Mouse (Mus musculus): ENCODE results near the gene Zfhx3.
"Not testable (repeated sequence)": the region's sequence is repeated elsewhere in the genome, so short reads cannot be mapped to it uniquely, and the experiment has no call there.

Zfhx3 gene

DNA sequence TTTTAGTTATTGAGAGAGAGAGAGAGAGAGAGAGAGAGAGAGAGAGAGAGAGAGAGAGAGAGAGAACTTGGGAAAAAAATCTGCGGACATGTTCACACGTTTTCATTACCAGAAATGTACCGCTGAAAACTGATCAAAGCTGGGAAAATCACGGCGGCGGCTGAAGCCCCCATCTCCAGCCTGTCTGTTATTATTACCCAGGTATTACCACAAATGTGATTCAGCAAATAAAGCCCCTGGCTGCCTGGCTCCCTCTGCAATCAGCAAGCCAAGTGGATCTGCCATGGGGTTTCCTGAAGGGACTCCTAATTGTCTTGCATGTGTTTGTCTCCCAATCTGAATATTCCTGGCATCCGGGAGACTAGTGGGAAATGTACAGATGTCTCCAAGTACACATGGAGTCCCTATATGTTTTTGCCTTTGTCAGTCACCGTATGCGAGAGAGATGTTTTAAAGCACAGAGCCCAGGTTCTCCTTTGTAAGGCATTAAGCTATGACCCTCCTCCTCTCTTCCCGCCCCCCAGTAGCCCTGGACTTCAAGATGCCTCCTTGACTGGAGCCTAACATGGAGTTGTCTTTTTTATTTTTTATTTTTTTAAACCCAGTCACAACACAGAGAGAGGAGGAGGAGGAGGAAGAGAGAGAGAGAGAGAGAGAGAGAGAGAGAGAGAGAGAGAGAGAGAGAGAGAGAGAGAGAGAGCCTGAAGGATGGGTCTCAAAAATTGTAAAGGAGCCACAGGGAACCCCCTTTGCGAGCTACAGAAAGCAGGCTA lies at the start of gene Zfhx3:
Gene Zfhx3, plus strand, starts transcription at position 723 of the 773 bp plus-strand sequence.
- no peak for DNase-seq

DNA sequence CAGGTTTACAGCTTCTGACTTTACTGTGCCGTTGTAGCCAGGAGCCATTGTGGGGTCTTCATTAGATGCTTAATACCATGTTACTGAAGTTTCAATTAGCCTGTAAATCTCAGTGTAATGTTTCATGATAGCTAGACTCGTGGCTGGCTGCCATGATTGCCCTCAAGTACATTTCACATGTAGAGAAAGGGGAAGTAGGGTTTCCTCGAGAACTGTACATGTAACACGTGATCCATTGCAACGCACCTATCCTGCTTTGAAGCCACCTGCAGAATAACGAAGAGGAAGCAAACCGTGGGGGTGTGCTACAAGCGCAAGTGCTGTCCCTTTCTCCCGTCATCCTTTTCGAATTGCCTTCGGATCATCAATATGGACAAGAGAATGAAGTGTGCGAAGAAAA lies 23.5 kb upstream of the Zfhx3 start:
- no peak for DNase-seq

DNA sequence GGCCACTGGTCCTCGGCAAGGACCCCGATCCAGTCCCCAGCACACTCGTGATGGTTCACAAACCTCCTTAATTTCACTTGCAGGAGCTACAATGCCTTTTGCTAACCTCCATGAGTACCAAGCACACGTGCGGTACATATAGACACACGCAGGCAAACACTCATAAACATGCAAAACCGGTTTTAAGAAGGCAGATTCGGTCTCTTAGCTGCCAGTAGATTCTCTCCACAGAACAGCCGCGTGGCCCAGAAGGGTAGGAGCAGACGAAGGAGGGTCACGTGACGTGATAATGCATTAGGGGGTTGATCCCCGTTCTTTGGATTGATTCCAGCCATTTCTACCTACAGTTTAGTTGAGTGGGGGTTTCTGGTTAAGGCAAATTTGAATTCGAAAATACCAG lies 16.3 kb upstream of the Zfhx3 start:
- DNase-seq: no peak

DNA sequence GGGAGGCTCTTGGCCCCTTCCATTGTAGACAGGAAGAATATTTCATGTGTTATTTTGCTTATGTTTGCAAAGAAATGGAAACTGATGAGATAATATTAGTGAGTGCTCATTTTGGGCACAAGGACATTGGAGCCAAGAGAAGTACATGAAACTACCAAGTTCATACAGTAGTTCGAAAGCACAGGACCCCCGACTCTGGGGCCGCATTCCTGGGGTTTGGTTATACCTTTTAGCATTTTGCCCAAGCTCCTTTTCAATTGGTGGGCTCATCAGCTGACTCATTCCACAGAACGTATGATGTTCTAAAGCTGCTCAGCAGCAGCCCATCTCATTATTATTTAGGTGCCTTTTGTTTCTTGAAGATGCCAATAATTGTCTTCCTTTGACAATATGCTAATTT lies 5.7 kb upstream of the Zfhx3 start:
- DNase-seq: no peak

DNA sequence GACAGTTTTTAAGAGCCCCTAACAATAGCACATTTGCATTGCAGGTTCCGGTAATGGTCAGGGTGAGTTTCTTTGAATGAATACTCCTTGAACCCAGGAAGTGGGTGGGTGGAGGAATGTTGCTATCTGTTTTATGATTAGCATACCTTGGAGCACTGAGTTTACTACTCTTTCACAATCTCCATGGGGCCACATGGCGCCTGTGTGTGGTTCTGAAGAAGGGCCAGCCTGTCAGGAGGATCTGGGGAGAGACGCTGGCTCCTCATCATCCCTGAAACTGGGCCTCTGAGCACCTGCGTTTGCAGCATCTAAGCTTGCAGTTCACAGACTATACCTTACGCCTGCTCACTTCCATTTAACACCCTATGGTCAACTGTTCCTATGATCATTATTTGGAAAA lies 4.2 kb upstream of the Zfhx3 start:
- DNase-seq: not testable (repeated sequence)

DNA sequence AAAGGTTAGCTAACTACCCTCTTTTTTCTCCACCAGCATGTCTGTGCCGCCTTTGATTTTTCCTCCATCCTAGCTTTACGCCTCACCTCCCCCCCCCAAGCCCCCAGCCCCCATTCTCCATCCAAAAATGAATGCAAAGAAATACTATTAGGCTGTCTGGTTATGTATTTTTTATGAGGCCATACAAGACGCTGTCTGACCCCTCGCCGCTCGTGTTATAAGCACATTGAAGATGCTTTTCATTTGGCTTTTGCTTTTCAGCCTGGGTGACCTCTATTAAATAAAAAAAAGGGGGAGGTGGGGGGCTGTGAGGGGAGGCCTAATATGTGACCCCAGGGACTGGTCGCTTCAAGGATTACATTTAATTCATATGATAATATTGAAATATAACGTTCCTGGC lies 2.3 kb upstream of the Zfhx3 start:
- DNase-seq: no peak

DNA sequence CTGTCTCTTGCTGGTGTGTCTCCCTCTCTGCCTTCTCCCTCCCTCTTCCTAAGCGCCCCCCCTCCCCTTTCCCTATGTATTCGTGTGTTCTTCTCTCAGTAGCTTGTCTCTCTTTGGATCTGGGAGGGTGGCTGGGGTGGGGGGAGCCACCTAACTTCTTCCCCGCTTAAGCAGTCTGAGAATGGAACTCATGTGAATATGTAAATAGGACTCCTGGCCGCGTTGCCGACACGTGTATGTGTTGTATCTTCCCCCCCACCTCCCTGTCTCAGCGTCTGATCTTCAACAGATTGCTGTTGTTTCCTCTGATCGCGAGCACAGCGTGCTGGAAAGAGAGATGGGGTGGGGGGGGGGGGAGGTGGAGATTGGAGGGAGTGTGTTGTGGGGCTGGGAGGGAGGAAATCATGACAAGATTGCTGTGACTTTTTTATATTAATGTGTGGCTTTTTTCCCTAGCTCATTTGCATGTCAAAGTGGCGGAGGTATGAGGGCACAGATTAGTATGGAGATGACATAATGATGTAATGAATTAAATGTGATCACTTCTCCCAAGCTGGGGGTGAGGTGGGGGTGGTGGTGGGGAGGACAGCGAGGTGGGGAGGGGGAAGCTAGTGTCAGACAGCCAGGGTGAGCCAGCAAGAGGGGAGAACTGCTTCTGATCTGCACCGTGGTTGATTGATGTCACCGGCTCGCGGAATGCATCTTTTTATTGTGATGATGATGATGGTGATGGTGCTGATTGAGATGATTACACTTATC lies 487 bp downstream of the Zfhx3 start:
- DNase-seq: no peak

DNA sequence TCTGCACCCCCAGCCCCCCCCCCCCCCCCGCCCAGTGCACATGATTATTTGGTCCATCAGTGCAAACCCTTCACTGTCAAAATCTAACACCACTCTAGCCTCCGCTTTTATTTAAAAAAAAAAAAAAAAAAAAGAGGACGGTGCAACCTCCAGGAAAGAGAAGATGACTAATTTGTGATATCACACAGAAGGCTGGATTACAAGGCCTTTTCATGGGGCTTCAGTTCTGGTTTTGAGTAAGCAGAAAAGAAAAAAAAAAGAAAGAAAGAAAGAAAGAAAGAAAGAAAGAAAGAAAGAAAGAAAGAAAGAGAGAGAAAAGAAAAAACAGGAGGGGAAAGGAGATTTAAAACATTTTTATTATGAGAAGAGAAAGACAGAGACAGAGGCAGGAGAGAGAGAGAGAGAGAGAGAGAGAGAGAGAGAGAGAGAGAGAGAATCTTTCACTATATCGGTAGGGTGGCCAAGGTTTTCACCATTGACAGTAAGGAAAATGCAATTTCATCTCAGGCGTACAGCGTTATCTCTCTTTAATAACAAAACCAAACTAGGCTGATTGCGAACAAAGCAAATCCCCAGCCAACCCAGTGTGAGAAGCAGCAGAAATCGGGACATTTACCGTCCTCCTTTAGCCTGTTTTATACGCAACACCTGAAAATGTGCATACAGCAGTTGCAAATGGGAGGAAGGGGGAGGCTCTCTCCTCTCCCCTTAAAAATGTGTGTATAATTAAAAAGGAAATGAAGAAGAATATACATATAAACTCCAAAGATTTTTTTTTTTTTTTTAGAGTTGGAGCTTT lies 1.3 kb downstream of the Zfhx3 start:
- no peak for DNase-seq

DNA sequence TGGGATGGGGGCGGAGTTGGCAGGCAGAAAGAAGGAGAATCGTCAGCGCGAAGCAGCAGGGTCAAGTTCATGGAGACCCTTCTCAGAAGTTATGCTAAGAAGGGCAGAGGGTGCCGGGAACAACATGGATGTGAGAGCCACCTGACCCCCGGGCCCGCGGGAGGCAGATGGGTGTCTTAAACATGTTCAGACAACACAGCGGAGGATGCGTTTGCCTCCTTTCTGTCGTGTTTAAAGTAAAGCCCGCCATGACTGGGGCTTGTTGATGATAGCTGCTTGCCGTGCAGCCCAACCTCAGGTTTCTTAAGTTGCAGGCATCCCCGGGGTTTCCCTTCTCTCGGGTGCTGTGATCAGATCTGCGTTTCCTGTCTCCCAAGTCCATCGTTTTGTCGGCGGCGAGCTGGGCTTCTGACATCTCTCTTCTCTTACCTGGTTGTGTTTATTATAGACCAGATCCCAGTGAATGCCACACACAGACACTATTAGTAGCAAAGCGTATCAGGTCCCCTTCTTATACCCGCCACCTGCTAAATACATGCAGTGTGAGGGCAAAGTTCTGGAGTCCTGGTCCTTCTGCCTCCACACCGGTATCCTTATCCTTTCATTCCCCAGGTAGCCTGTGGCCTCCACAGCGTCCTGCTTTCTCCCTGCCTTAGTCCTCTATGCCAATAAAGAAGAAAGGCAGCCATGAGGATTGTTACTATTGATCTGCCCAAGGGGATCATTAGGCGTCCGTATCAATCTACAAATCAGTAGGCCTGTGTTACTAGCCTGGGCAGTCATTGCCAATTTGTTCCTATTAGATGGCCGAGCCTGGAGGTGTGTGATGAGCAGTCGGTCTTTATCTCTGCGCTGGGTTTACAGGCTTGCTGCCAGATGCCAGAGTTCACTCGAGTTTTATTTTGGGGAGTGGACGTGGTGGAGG lies 2.5 kb downstream of the Zfhx3 start:
- DNase-seq: no peak

DNA sequence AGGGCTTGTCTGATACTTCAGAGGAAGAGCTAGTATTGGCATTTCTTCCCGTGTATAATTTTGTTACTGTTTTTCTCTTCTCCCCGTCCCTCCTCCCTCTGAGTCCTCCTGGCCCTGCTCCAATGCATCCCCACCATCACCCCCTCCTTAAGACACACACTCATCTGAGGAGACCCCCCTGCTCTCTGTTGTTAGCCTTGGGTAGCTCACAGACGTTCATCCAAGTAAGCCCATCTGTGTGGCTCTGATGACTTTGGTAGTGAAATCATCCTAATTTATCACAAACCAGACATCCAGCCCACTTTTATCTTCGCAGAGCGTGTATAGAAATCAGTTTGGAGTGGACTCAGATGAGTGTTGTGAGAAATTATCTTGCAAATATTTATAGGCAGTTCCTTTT lies 4.4 kb downstream of the Zfhx3 start:
- no peak for DNase-seq

DNA sequence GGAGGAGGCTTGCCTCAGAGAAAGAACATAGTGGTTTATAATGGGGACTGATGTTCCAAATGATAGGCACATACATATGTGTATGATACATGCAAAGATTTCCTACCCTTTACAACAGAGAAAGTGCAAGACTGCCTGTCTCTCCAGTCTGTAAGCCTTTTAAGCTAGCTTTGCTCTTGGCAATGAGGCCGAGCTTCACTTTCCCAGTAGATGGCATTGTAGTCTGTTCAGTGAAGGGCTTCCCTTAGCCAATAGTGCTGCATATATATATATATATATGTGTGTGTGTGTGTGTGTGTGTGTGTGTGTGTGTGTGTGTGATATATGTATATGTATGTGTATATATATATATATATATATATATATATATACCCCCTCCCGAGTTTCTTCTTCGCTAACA lies 13.4 kb downstream of the Zfhx3 start:
- no peak for DNase-seq

DNA sequence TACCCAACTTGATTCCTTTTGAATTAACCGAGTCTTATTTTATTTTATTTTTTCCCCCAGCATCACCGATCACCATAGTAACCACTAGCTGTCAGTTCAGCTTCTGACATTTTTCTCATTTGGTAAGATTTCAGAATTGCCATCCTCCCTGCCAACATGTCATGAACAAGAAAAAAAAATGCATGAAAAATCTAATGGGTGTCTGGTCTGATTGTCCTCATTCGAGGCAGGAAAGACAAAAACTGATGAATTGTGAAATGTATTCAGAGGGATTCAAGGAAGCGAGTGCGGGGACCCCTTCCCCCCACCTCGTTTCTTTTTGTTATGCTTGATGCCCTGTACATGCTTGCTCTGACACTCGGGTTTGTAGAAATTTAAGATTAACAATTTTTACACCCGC lies 15.1 kb downstream of the Zfhx3 start:
- no peak for DNase-seq

DNA sequence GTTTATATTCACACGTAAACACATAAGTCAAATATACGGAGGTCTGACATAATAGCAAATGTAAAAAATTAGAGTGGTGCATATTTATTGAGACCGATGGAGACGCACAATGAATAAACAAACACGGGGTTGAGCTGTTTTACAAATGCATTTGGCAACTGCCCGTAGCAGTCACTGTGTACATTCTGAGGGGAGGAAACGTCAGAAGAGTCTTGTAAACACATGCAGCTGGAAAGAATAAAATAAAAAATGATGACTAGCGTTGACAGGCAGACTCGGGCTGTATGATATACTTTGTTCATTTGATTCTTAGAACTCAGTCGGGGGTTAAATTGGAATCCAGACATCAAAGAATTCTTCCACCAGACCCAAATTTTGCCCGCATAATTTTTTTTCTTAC lies 18.0 kb downstream of the Zfhx3 start:
- no peak for DNase-seq

DNA sequence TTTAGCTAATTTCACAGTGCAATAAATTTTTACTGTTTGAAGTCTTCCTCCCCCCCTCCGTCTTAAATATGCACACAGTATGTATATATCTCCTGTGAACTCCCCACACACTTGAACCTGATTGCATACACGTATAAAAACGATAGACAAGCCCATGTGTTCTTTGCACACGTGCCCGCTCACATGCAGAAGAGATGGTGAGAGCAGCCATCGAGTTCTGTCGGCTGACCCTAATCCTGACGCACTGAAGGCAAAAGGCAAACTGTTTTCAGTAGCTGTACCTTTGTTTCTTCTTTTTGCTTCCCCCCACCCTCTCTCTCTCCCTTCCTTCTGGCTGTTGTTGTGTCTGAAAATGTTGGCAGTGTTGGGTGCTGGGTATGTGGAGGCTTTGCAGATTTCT lies 18.4 kb downstream of the Zfhx3 start:
- no peak for DNase-seq

DNA sequence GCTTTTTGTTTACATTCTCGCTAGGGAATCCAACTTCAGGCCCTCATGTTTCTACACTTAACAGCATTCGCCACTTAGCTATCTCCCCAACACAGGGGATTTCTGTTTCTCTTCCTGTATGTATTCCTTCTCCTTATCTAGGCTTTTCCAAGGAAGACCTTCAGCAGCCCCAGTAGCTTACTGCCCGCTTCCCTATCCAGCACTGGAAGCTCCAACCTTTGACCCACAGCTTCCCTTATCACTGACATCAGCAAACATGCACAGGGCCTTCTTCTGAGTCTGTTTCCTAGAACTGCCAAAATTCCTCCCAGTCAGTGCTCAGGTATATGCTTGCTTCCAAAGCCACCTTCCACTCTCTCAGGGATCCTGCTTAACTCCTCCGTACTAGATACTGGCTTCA lies 29.8 kb downstream of the Zfhx3 start:
- DNase-seq: no peak

DNA sequence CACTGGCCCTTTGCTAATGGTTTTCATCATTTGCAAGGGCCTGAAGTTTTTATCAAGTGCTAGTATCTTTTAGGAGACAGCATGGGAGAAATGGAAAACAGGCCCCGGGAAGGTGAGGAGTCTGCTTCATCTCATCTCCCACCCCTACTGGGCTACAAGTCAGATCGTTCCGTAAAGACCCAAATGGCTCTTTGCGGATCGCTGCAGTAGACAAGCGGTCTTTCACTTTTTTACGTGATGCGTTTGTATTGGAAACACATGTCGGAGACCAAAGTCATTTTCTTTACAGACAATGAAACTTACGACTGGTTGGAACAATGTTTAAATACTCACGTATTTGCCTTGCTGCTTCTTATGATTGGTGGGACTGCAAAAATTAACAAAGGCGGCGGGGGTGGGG lies 32.0 kb downstream of the Zfhx3 start:
- no peak for DNase-seq

DNA sequence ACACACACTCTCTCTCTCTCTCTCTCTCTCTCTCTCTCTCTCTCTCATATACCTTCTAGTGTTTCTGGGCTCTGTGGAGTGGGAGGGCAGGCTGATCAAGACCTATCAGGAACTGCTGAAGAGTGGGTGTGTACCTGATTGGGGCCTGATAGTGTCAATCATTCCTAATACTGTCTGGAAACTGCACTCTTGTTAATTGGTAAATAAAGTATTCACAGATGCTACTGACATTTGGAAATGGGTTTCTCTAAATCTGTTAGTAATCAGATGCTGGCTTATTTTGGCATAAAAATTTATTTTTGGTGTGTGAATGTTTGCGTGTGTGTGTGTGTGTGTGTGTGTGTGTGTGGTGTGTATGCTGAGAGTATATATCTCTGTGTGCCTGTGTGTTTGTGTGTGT lies 35.8 kb downstream of the Zfhx3 start:
- DNase-seq: no peak

DNA sequence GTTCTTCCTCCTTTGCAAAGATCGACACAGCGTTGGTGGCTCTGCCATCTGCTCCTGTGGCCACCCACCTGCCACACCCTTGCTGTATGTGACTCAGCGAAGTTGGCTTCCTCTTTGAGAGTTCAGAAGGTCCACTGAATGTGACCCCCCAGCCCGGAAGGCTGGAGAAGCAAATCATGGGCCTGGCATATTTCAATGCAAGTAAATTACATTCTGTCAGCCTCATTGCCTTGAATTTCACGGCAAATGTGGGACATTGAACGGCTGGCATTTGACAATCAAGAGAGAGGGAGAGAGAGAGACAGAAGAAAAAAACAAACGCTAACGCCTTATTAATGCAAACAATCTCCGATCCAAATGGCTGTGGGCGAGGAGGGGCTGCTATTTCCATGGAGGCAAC lies 38.2 kb downstream of the Zfhx3 start:
- DNase-seq: peak; percentile 5

DNA sequence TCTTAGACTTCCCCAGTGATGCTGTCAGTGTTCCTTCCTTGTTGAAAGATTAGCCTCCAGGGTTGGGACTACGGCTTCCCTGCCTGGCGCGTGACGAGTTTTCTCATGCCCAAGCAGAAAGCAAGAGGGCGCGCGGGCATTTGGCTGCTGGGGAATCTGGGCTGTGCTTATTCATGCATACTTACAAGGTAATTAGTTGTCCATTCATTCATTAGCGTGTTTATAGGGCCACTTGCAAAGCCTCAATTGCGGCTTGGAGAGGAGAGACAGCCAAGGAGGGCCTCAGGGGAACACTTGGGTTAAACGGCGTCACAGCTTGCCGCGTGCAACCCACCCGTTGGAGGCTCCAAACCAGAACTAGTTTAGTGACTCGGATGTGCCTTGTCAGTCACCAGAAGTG lies 44.2 kb downstream of the Zfhx3 start:
- DNase-seq: peak; percentile 9

DNA sequence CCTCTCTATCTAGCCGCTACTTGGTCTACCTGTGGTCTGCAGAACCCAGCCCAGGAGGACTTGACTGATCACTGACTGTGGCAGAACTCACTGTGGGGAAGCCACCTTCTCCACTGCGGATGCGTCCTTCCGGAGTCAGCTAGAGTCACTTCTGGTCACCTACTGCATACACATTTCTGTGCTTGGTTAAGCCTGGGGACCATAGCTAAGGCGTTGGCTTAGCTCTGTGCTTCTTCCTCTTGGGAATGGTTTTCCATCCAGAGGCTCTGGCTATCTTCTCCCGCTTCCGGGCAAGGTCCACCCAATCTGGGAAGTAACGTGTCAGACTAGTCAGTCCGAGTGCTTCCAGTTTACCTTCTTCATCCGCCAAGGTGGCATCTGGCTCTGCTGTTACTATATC lies 56.4 kb downstream of the Zfhx3 start:
- no peak for DNase-seq

DNA sequence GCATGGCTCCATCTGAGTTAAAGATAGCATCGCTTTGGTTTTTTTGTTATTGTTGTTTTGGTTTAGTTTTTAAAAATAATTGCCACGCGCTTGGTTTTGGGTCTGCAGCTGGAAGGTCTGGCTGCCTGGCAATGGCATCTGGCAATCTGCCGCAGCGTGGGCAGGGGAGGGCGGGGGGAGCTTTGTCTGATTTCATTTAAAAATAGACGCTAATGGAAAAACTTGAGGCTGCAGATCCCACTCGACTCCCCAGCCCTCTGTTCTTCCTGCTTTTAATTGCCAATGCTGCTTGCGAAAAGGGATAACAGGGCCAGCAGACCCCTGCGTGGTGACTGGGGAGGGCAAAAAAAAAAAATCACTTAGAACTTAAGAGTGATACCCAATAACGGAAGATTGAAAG lies 69.1 kb downstream of the Zfhx3 start:
- DNase-seq: no peak

DNA sequence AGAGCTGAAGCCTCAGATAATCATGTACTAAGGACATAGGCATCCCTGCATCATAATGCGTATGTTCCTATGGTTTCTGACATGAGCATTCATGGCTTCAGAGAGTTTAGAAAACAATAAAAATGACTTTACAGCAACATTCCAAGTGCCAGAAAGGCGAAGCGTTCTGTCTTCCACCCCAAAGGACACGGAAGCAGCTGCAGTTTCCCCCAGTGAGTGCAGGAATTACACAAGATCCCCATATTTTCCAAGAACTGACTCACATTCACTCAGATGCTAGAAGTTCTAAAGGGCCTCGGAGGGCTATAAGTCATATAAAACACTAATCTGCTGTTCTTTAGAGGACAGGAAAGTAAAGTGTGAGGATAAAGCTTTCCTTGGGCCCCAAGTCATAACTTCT lies 75.3 kb downstream of the Zfhx3 start:
- no peak for DNase-seq

DNA sequence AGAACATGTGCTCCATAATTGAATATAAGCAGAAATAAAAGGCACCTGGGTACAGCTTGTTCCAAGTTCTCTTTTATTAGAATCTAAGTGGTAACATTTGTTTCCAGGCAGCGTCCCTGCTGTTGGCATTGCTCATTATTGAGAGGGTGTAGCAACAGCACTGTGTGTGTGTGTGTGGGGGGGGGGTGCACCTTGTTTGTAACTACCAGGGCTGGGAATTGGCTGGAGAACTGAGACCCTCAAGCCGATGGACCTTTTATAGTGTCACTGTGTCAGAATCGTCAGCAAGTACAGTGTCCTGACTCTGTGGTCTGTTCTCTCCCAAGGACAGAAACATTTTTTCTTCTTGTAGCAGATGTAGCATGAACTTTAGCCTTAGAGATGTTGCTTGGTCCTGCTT lies 77.2 kb downstream of the Zfhx3 start:
- no peak for DNase-seq

All from cerebellum, adult 11-12 months (tissue).